Mouse (Mus musculus): ENCODE measurements around the gene Hoxd9. TPM values are rescaled to one million over a fixed set of nuclear protein-coding genes. Genes with fewer than 3 reads are reported as not detected.

The Hoxd9 gene
- polyA plus RNA-seq, 1 experiment from 2014 or later = 3.9 TPM

DNA sequence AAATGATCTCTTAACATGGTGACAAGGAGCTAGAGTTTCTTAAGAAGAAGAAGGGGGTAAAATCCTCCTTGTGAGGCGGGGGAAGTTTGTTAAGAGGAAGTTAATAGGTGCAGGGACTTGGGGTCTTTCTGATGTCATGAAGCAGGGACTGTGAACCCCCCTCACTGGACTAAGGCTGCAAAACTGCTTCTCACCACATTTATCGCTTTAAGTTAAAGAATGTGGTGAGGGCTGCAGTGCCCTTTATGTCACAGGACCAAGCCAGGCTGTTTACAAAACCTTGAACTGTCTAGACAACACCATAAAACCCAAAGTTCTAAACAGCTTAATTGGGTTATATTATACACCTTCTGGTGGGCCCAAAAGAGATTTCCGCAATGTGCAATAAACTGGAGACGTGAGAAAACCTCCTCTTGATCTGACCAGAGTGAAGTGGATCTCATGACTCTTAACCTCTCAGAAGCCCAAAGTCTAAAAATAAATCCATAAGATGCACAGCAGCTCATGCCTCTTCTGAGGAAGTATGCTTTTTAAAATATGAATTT is 12.4 kb upstream of the Hoxd9 start:
- Histone ChIP-seq H3K4me1 (replicated peaks; ENCODE audit: control insufficient read depth, insufficient read depth, low read length) (no peaks in the 10 kb centered on the region; the same call in 1 of the 2 replicates), H3K9me3 (ENCODE audit: control insufficient read depth, low read length) (no peaks in the 10 kb centered on the region), H3K9ac (ENCODE audit: low read length) (no peak overlapping the region), H3K27me3 (replicated peaks; ENCODE audit: control insufficient read depth, insufficient read depth, low read length) (peaks cover 100% of the 10 kb centered on the region), H3K4me2 (ENCODE audit: low read length) (0 out of 2 replicates have a peak overlapping the region, but pooled peaks have one; percentile 13), H3K27ac (ENCODE audit: low read depth) (no peak overlapping the region), H3K36me3 (ENCODE audit: control insufficient read depth, insufficient read depth, low read length) (no peaks in the 10 kb centered on the region), H3K4me3 (ENCODE audit: low read depth, low read length) (peak overlapping the region; percentile 30; the same call in 1 of the 2 replicates)
- DNase-seq (ENCODE audit: low spot score) (peak; percentile 53), ATAC-seq (replicated peaks; ENCODE audit: low FRiP score, low TSS enrichment, low read depth) (no peak)
- WGBS = 11% methylated on average over 4 of the region's 4 CpGs

DNA sequence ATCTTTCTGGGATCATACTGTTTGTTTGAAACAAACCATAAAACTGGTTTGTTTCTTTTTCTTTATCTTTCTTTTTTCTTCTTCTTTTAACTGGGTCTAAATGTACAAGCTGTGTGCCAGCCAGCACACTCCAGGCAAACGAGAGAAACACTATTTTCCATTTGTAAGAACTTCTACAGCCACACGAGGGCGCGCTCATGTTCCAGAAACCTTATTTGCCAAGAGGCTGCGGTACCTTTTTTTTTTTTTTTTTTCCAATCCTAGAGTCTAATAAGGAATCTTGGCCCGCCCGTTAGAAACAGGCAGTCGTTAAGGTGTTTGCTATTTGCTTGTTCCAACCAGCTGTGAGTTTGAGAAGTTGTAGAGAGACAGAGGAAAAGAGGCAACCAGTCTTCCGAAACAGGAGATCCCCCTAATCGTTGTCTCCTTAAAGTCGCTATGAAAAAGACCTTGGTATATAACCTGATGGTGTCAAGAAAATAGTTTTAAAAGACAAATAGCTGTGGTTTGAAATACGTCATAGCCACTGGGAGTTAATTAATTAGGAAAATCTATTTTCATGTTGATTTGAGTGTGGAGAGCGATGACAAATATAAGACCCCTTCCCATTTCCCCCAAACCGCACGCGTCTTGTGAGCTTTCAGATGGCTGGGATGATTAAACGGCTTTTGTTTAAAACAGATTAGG is 11.1 kb upstream of the Hoxd9 start:
- 0 out of 2 replicates have a peak overlapping the region, but pooled peaks have one; percentile 18 for H3K27ac ChIP-seq (ENCODE audit: low read depth)
- 5% methylated on average over 17 of the region's 17 CpGs for WGBS
- H3K9ac ChIP-seq (ENCODE audit: low read length) = peak overlapping the region; percentile 3
- H3K4me2 ChIP-seq (ENCODE audit: low read length) = peak overlapping the region; percentile 24; the same call in 1 of the 2 replicates
- peak overlapping the region; percentile 17; the same call in 1 of the 2 replicates for H3K4me3 ChIP-seq (ENCODE audit: low read depth, low read length)
- H3K9me3 ChIP-seq (ENCODE audit: control insufficient read depth, low read length) = no peaks in the 10 kb centered on the region
- H3K36me3 ChIP-seq (ENCODE audit: control insufficient read depth, insufficient read depth, low read length) = no peaks in the 10 kb centered on the region
- H3K27me3 ChIP-seq (replicated peaks; ENCODE audit: control insufficient read depth, insufficient read depth, low read length) = peaks cover 100% of the 10 kb centered on the region
- H3K4me1 ChIP-seq (replicated peaks; ENCODE audit: control insufficient read depth, insufficient read depth, low read length) = no peaks in the 10 kb centered on the region; the same call in 1 of the 2 replicates
- no peak for ATAC-seq (replicated peaks; ENCODE audit: low FRiP score, low TSS enrichment, low read depth)
- peak; percentile 88 for DNase-seq (ENCODE audit: low spot score)

DNA sequence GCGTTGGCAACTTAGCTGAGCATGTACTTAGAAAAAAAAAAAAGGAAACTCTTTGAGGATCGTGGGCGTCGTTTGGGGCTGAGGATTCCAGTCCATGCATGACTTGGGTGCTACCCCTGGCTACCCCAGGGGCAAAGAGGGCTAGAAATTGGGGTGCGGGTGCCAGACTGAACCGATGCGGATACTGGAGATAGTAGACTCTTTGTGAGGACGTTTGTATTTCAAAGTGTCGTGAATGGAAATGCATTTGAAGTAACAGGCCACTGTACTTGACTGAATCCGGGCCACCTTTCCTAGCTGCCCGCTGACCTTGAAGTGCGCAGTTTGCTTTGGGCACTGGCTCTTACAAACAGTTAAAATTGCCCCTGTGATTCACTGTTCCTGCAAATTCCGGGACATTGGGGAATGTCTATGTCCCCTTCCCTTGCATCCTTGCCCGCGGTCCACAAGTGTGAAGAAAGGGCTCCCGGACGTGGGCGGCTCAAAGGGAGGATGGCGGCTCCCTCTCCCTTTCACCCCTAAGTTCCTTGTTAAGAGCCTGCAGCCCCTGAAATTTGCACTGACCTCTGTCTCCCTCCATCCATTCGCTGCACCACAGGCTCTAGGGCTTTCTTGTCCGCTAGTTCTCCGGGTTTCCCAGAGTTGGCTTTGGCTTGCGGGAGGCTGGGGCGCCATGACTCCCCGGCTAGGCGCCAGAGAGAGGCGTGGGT is 10.4 kb upstream of the Hoxd9 start:
- WGBS = 2% methylated on average over 27 of the region's 27 CpGs
- peaks cover 100% of the 10 kb centered on the region for H3K27me3 ChIP-seq (replicated peaks; ENCODE audit: control insufficient read depth, insufficient read depth, low read length)
- H3K36me3 ChIP-seq (ENCODE audit: control insufficient read depth, insufficient read depth, low read length) = no peaks in the 10 kb centered on the region
- ATAC-seq (replicated peaks; ENCODE audit: low FRiP score, low TSS enrichment, low read depth) (no peak), DNase-seq (ENCODE audit: low spot score) (peak; percentile 72)
- peak overlapping the region; percentile 24 for H3K4me2 ChIP-seq (ENCODE audit: low read length)
- peak overlapping the region; percentile 3 for H3K9ac ChIP-seq (ENCODE audit: low read length)
- peak overlapping the region; percentile 17 for H3K4me3 ChIP-seq (ENCODE audit: low read depth, low read length)
- H3K27ac ChIP-seq (ENCODE audit: low read depth) = 0 out of 2 replicates have a peak overlapping the region, but pooled peaks have one; percentile 18
- no peaks in the 10 kb centered on the region; the same call in 1 of the 2 replicates for H3K4me1 ChIP-seq (replicated peaks; ENCODE audit: control insufficient read depth, insufficient read depth, low read length)
- H3K9me3 ChIP-seq (ENCODE audit: control insufficient read depth, low read length) = no peaks in the 10 kb centered on the region

DNA sequence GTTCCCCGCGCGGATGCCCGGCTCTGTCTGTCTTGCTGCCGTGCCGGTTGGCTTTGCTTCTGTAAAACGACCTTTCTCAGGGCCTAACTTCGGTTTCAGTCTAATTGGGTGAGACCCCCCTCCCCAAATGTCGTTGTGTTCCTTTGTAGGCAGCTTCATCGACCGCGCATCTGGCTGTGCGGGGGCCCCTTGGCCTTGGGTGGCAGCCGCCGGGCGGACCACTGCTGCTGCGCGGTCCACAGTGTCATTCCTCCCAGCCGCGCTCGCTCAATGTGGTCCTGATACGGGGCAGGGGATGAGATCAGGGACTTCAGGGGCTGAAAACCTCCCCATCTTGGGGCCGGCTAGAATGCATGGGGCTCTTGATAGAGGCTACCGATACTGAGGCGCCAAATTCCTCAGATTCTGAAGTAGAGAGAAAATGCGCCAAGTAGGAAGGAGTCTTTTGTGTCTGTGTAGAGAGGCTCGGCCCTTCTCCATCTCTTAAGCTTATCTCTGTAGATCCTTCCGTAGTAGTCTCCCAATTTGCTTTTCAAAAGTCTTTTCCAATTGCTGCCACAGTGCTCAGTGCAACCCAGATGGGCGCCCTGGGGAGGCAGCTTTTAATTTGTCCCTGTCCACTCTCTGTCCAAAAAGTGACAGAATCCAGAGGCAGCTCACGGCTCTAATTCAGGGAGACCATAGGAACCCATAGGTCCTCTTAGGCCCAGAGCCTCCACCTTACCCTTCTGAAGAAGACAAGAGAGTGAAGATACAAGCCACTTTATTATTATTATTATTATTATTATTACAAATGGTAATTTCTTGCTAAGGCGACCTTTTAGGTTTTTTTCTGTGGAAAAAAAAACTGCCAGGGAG is 9.6 kb upstream of the Hoxd9 start:
- H3K36me3 ChIP-seq (ENCODE audit: control insufficient read depth, insufficient read depth, low read length) = no peaks in the 10 kb centered on the region
- H3K4me3 ChIP-seq (ENCODE audit: low read depth, low read length) = peak overlapping the region; percentile 17
- WGBS = 2% methylated on average over 31 of the region's 31 CpGs
- 0 out of 2 replicates have a peak overlapping the region, but pooled peaks have one; percentile 34 for H3K27ac ChIP-seq (ENCODE audit: low read depth)
- no peaks in the 10 kb centered on the region for H3K4me1 ChIP-seq (replicated peaks; ENCODE audit: control insufficient read depth, insufficient read depth, low read length)
- peak overlapping the region; percentile 24 for H3K4me2 ChIP-seq (ENCODE audit: low read length)
- DNase-seq (ENCODE audit: low spot score) (peak; percentile 73), ATAC-seq (replicated peaks; ENCODE audit: low FRiP score, low TSS enrichment, low read depth) (no peak)
- peak overlapping the region; percentile 3 for H3K9ac ChIP-seq (ENCODE audit: low read length)
- H3K9me3 ChIP-seq (ENCODE audit: control insufficient read depth, low read length) = no peaks in the 10 kb centered on the region
- peaks cover 100% of the 10 kb centered on the region for H3K27me3 ChIP-seq (replicated peaks; ENCODE audit: control insufficient read depth, insufficient read depth, low read length)

DNA sequence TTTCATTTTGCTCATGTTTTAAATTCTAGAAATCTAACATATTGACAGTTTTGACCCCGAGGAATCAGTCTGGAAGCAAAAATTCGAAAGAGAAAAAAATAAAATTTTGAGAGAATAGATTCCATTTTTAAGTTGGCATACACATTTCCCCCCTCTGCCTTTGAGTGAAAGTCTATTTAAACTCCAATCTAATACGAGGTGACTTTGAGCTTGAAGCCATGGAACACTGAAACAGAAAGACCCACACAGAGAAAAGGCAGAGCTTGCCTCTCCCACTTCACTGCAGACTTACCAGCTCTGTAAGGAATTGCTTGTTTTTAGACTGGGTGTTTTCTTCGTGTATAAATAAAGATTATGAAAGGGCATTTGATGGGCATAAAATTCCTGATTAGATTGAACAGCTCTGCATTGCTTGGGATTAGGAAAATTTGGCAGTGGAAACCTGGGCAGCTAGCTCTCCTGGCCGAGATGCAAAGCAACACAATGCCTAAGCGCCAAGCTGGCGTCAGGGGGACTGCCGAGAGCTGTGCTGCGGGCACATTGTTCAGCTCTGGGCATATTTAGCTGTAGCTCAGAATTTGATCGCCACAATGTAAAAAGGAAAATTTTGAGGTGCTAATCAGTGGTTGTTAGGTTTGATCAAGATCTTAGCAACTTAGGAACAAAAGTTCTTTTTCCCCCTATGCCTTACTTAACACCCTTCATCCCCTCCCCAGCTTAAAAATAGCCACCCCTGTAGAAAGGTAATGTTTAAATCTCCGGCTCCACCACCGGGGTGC is 8.5 kb upstream of the Hoxd9 start:
- H3K4me2 ChIP-seq (ENCODE audit: low read length) = peak overlapping the region; percentile 29
- WGBS = 8% methylated on average over 12 of the region's 12 CpGs
- no peaks in the 10 kb centered on the region for H3K9me3 ChIP-seq (ENCODE audit: control insufficient read depth, low read length)
- H3K27me3 ChIP-seq (replicated peaks; ENCODE audit: control insufficient read depth, insufficient read depth, low read length) = peaks cover 100% of the 10 kb centered on the region
- no peaks in the 10 kb centered on the region for H3K36me3 ChIP-seq (ENCODE audit: control insufficient read depth, insufficient read depth, low read length)
- H3K4me1 ChIP-seq (replicated peaks; ENCODE audit: control insufficient read depth, insufficient read depth, low read length) = no peaks in the 10 kb centered on the region
- no peak for ATAC-seq (replicated peaks; ENCODE audit: low FRiP score, low TSS enrichment, low read depth)
- H3K27ac ChIP-seq (ENCODE audit: low read depth) = peak overlapping the region; percentile 4; the same call in 1 of the 2 replicates
- no peak overlapping the region for H3K4me3 ChIP-seq (ENCODE audit: low read depth, low read length)
- peak; percentile 71 for DNase-seq (ENCODE audit: low spot score)
- H3K9ac ChIP-seq (ENCODE audit: low read length) = peak overlapping the region; percentile 42; the same call in 1 of the 2 replicates

DNA sequence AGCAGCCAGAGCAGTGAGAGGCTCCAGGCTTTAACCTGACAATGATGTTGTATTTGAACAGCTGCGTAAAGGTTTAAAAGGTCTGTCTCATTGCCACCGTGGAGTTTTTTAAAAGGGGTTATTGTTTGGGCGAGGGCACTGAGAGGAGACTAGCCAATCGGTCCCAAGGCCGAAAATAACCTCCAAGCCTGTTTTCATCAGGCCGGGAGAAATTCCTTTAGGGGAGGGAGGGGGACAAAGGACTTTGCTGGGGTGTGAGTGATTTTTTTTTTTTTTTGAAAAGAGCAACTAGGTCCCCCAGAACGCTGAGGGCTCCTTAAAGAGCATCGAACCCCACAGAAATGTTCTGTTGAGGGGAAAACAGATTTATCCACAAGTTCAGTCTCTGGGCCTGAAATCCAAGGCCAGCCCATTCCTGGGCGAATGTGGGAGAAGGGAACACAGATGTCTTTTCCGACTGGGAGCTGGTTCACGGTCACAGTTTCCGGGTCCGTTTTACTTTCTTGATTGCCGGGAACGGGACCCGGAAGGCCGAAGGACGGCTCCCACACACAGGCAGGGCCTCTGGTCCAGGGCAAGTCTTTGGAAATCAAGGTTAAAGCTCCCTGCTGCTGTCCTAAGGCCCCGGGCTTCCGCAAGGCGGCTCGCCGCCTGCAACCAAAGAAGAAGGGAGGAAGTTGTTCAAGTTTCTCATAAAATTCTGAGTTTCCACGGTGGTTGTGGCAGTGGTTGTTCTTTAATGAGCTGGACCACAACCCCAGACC is 7.8 kb upstream of the Hoxd9 start:
- Histone ChIP-seq H3K9me3 (ENCODE audit: control insufficient read depth, low read length) (no peaks in the 10 kb centered on the region), H3K36me3 (ENCODE audit: control insufficient read depth, insufficient read depth, low read length) (no peaks in the 10 kb centered on the region), H3K27ac (ENCODE audit: low read depth) (peak overlapping the region; percentile 59), H3K4me2 (ENCODE audit: low read length) (peak overlapping the region; percentile 29), H3K4me3 (ENCODE audit: low read depth, low read length) (peak overlapping the region; percentile 13), H3K4me1 (replicated peaks; ENCODE audit: control insufficient read depth, insufficient read depth, low read length) (no peaks in the 10 kb centered on the region), H3K27me3 (replicated peaks; ENCODE audit: control insufficient read depth, insufficient read depth, low read length) (peaks cover 100% of the 10 kb centered on the region), H3K9ac (ENCODE audit: low read length) (peak overlapping the region; percentile 42)
- ATAC-seq (replicated peaks; ENCODE audit: low FRiP score, low TSS enrichment, low read depth) (no peak), DNase-seq (ENCODE audit: low spot score) (peak; percentile 80)
- 3% methylated on average over 24 of the region's 24 CpGs for WGBS

DNA sequence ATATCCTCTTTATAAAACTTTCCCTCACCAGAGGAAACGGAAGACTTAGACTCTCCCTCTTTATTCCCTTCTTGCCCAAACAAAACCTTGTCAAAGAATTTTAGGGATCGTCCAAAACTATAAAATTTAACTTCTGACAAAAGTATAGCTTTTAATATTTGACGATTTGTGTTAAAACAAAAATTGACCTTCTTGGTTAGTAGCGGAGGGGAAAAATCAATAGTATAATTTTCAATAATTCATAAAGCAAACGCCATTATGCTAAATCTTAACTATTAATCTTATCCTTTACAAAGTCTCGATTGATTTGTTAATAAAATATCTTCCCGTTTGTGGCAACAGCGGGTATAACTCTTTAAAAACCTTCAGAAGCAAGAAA is 7.2 kb upstream of the Hoxd9 start:
- H3K4me3 ChIP-seq (ENCODE audit: low read depth, low read length) = peak overlapping the region; percentile 30
- peak overlapping the region; percentile 59 for H3K27ac ChIP-seq (ENCODE audit: low read depth)
- peaks cover 100% of the 10 kb centered on the region for H3K27me3 ChIP-seq (replicated peaks; ENCODE audit: control insufficient read depth, insufficient read depth, low read length)
- DNase-seq (ENCODE audit: low spot score) (no peak), ATAC-seq (replicated peaks; ENCODE audit: low FRiP score, low TSS enrichment, low read depth) (no peak)
- H3K36me3 ChIP-seq (ENCODE audit: control insufficient read depth, insufficient read depth, low read length) = no peaks in the 10 kb centered on the region
- H3K9ac ChIP-seq (ENCODE audit: low read length) = peak overlapping the region; percentile 42
- 12% methylated on average over 8 of the region's 8 CpGs for WGBS
- H3K9me3 ChIP-seq (ENCODE audit: control insufficient read depth, low read length) = no peaks in the 10 kb centered on the region
- no peaks in the 10 kb centered on the region for H3K4me1 ChIP-seq (replicated peaks; ENCODE audit: control insufficient read depth, insufficient read depth, low read length)
- peak overlapping the region; percentile 29 for H3K4me2 ChIP-seq (ENCODE audit: low read length)
